Mouse (Mus musculus): ENCODE measurements around the gene Rab12.

GRCm38 (mm10) chr17:66479311-66479710, 40.2 kb downstream of the Rab12 start:
- TF ChIP-seq MAFK (IDR thresholded peaks at IDR 0.05; ENCODE audit: insufficient read depth, low read depth, low read length) (no peak), CHD2 (IDR thresholded peaks at IDR 0.05; ENCODE audit: low read depth, low read length) (no peak), ZNF384 (IDR thresholded peaks at IDR 0.05; ENCODE audit: low read depth, low read length) (no peak), ZC3H11A (IDR thresholded peaks at IDR 0.05; ENCODE audit: borderline replicate concordance, low read depth, low read length) (no peak)
